Mouse (Mus musculus) urinary bladder, adult 2 months (tissue): Measurements from ENCODE around the gene Plekhm2. TPM values are rescaled to one million over a fixed set of nuclear protein-coding genes. Genes with fewer than 3 reads are reported as not detected.

Experiments
- polyA plus RNA-seq: library from polyadenylated mRNA; depleted of rRNA; stranded (reverse); fragments of >200 nt; gene quantifications from 2 replicates; pipeline ENCODE4 v1.2.3, GENCODE M21; 2012; rRNA removed

Gene Plekhm2
- polyA plus RNA-seq, 1 experiment: 31.5 TPM

Other genes starting within 250 kb of the Plekhm2 start
- gene Clcnkb, start 248.9 kb downstream of the Plekhm2 start, polyA plus RNA-seq: 0.30 TPM in 1 of 2 replicates, not detected in the other
- 30.6 and 48.4 TPM in 2 replicates for gene Hspb7, start 244.1 kb downstream of the Plekhm2 start, polyA plus RNA-seq
- 0.81 and 0.85 TPM in 2 replicates for gene Srarp, start 228.8 kb downstream of the Plekhm2 start, polyA plus RNA-seq
- 23.4 and 26.3 TPM in 2 replicates for gene Zbtb17, start 220.2 kb downstream of the Plekhm2 start, polyA plus RNA-seq
- gene Spen, start 126.3 kb downstream of the Plekhm2 start, polyA plus RNA-seq: 3.5 and 10.7 TPM in 2 replicates
- gene Fblim1, start 58.8 kb downstream of the Plekhm2 start, polyA plus RNA-seq: 95.1 and 129 TPM in 2 replicates
- 0.87 and 0.94 TPM in 2 replicates for gene Tmem82, start 46.3 kb downstream of the Plekhm2 start, polyA plus RNA-seq
- gene Slc25a34, start 41.1 kb downstream of the Plekhm2 start, polyA plus RNA-seq: 0.10 and 0.14 TPM in 2 replicates
- 14.4 and 17.2 TPM in 2 replicates for gene Rsc1a1, start 20.7 kb upstream of the Plekhm2 start, polyA plus RNA-seq
- gene Ddi2, start 58.5 kb upstream of the Plekhm2 start, polyA plus RNA-seq: 38.9 and 40.9 TPM in 2 replicates
- gene Agmat, start 81.8 kb upstream of the Plekhm2 start, polyA plus RNA-seq: not detected in 2 replicates
- gene Dnajc16, start 126.0 kb upstream of the Plekhm2 start, polyA plus RNA-seq: 12.8 and 13.0 TPM in 2 replicates
- 15.7 and 16.9 TPM in 2 replicates for gene Casp9, start 128.7 kb upstream of the Plekhm2 start, polyA plus RNA-seq
- gene Cela2a, start 161.3 kb upstream of the Plekhm2 start, polyA plus RNA-seq: 0.29 and 1.3 TPM in 2 replicates
- gene Ctrc, start 181.5 kb upstream of the Plekhm2 start, polyA plus RNA-seq: not detected in 2 replicates
- gene Efhd2, start 210.0 kb upstream of the Plekhm2 start, polyA plus RNA-seq: 79.2 and 95.6 TPM in 2 replicates